Mouse (Mus musculus) liver, embryonic 16.5 days (tissue): ENCODE data around the gene Pappa. TPM values are rescaled to one million over a fixed set of nuclear protein-coding genes. Genes with fewer than 3 reads are reported as not detected.

Source experiments
- ATAC-seq: fragments of 200-750 bp; cut with Nextera tagmentation; 2 replicates; pipeline ENCODE4 v1.8.0; 2017; ENCODE audit warnings: low read depth, mild to moderate bottlenecking, moderate number of reproducible peaks, moderate library complexity
- H3K27ac ChIP-seq: fragments of 300-500 bp; sonication (generic); 2 replicates; pipeline ENCODE4 v1.5.1; 2014; ENCODE audit warnings: mild to moderate bottlenecking, low read length
- H3K27me3 ChIP-seq: fragments of 300-500 bp; sonication (generic); 2 replicates; pipeline ENCODE4 v1.6.1; 2014; ENCODE audit warnings: low read depth, low read length, mixed read lengths; ENCODE audit not compliant: control insufficient read depth, insufficient read depth
- H3K36me3 ChIP-seq: fragments of 300-500 bp; sonication (generic); 2 replicates; pipeline ENCODE4 v1.6.1; 2014; ENCODE audit warnings: mild to moderate bottlenecking; ENCODE audit not compliant: control insufficient read depth, insufficient read depth
- H3K4me1 ChIP-seq: fragments of 300-500 bp; sonication (generic); 2 replicates; pipeline ENCODE4 v1.6.1; 2014; ENCODE audit warnings: low read depth, low read length, mixed read lengths; ENCODE audit not compliant: control insufficient read depth
- H3K4me2 ChIP-seq: fragments of 300-500 bp; sonication (generic); 2 replicates; pipeline ENCODE4 v1.6.1; 2014; ENCODE audit warnings: low read depth, low read length, mixed read lengths
- H3K4me3 ChIP-seq: fragments of 300-500 bp; sonication (generic); 2 replicates; pipeline ENCODE4 v1.5.1; 2014; ENCODE audit warnings: low read depth, mild to moderate bottlenecking, low read length
- H3K9ac ChIP-seq: fragments of 300-500 bp; sonication (generic); 2 replicates; pipeline ENCODE4 v1.6.1; 2014; ENCODE audit warnings: low read depth, low read length
- H3K9me3 ChIP-seq: fragments of 300-500 bp; sonication (generic); replicated peaks from 2 replicates; pipeline ENCODE4 v1.6.1; 2016; ENCODE audit warnings: low read length; ENCODE audit not compliant: control insufficient read depth
- WGBS: fragments of 180-500 bp; shearing (Covaris S2); extraction: QIAGEN DNeasy Blood & Tissue Kit; methylation state at CpG from one replicate; pipeline ENCODE4 v1.1.7; 2014; ENCODE audit not compliant: insufficient replicate concordance; 5-methylcytosine and 5-hydroxymethylcytosine counted together
- polyA plus RNA-seq: library from polyadenylated mRNA; unstranded; fragments of >200 nt; fragmentation: Nextera tagmentation; extraction: Ambion mirVana; gene quantifications from 2 replicates; pipeline ENCODE4 v1.2.1, GENCODE M21; 2015

The Pappa gene
- polyA plus RNA-seq, 1 experiment from 2014 or later, result 0.05 TPM

- Histone ChIP-seq H3K27me3 (no peaks in the 10 kb centered on the region), H3K4me1 (peaks cover 2% of the 10 kb centered on the region; the same call in 1 of the 2 replicates), H3K9ac (no peak overlapping the region), H3K4me3 (no peak overlapping the region), H3K27ac (no peak overlapping the region), H3K36me3 (no peaks in the 10 kb centered on the region), H3K9me3 (no peaks in the 10 kb centered on the region), H3K4me2 (no peak overlapping the region)
- ATAC-seq, result no peak
- 44% methylated on average over 1 of the region's 1 CpGs for WGBS
Observed at GRCm38 (mm10) chr4:65295741-65296140, 171.8 kb downstream of the Pappa start.

- ATAC-seq, result no peak
- Histone ChIP-seq H3K4me2 (no peak overlapping the region), H3K36me3 (no peaks in the 10 kb centered on the region), H3K4me3 (no peak overlapping the region), H3K4me1 (peaks cover 2% of the 10 kb centered on the region; the same call in 1 of the 2 replicates), H3K27ac (no peak overlapping the region), H3K27me3 (no peaks in the 10 kb centered on the region), H3K9me3 (no peaks in the 10 kb centered on the region), H3K9ac (no peak overlapping the region)
- whole genome bisulfite sequencing, result 63% methylated on average over 7 of the region's 7 CpGs
Observed at GRCm38 (mm10) chr4:65296356-65296967, 172.5 kb downstream of the Pappa start.

- H3K27me3 ChIP-seq, result no peaks in the 10 kb centered on the region
Observed at GRCm38 (mm10) chr4:65296968-65297499, 173.1 kb downstream of the Pappa start.

DNA sequence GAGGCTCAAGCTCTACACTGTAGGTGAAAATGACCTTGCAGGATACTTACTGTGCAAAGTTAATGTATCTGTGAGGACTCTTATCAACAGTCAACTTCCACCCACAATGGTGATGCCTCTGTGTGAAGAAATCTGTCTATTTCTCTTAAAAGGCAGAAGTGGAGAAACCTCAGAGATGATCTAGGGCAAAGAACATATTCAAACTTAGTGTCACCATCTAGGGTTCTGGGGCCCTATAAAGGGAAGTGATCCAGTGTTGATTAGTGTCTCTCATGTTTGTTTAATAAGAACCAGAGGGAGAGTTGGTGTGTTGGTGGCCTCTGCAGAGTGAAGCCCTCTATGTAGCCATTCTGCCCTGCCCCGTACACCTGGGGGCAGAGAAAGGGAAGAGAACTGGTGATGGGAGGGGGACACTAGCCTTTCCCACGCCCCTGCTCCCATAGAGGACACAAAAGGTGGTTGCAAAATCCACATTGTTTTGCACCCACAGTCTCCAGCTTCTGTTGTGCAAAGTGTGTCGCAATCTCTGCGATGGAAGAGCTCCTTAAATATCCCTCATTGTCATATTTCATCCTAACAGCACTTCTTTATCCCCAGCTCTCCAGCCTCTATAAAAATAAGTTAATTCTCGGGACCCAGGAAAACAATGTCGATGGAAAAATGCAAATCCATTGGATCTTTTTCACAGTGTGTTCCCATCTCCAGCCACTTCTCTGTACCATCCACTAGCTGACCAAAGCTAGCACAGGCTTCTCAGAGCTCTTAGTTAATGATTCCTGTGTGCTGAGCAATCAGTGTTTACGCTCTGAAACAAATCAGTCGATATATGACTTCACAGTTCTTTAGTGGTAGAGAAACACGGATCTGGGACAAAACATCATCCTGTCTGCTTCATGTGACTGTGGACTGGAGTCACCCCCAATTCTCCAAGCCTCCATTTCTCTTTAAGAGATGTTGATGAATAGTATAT, 174.5 kb downstream of the Pappa start:
- Histone ChIP-seq H3K4me1 (peaks cover 2% of the 10 kb centered on the region; the same call in 1 of the 2 replicates), H3K4me3 (no peak overlapping the region), H3K36me3 (no peaks in the 10 kb centered on the region), H3K27me3 (no peaks in the 10 kb centered on the region), H3K27ac (peak overlapping the region; percentile 59), H3K9ac (no peak overlapping the region), H3K9me3 (no peaks in the 10 kb centered on the region), H3K4me2 (peak overlapping the region; percentile 2; the same call in 1 of the 2 replicates)
- ATAC-seq, result peak; percentile 87
- WGBS, result 49% methylated on average over 9 of the region's 9 CpGs

More at GRCm38 (mm10) chr4:65296968-65297499, 173.1 kb downstream of the Pappa start:
- Histone ChIP-seq H3K9me3 (no peaks in the 10 kb centered on the region), H3K9ac (no peak overlapping the region), H3K27ac (no peak overlapping the region), H3K4me3 (no peak overlapping the region), H3K4me2 (no peak overlapping the region), H3K4me1 (peaks cover 2% of the 10 kb centered on the region; the same call in 1 of the 2 replicates), H3K36me3 (no peaks in the 10 kb centered on the region)
- ATAC-seq, result no peak
- 62% methylated on average over 13 of the region's 13 CpGs for WGBS

GRCm38 (mm10) chr4:65299365-65299764, 175.4 kb downstream of the Pappa start:
- WGBS, result 54% methylated on average over 1 of the region's 1 CpGs
- Histone ChIP-seq H3K36me3 (no peaks in the 10 kb centered on the region), H3K27ac (peak overlapping the region; percentile 59), H3K4me3 (no peak overlapping the region), H3K4me1 (peaks cover 2% of the 10 kb centered on the region; the same call in 1 of the 2 replicates), H3K9ac (no peak overlapping the region), H3K9me3 (no peaks in the 10 kb centered on the region), H3K27me3 (no peaks in the 10 kb centered on the region), H3K4me2 (no peak overlapping the region)
- ATAC-seq, result no peak

GRCm38 (mm10) chr4:65300431-65300830, 176.5 kb downstream of the Pappa start:
- Histone ChIP-seq H3K36me3 (no peaks in the 10 kb centered on the region), H3K27ac (no peak overlapping the region), H3K4me1 (peaks cover 2% of the 10 kb centered on the region; the same call in 1 of the 2 replicates), H3K4me2 (no peak overlapping the region), H3K27me3 (no peaks in the 10 kb centered on the region), H3K9me3 (no peaks in the 10 kb centered on the region), H3K9ac (no peak overlapping the region), H3K4me3 (no peak overlapping the region)
- 60% methylated on average over 3 of the region's 3 CpGs for WGBS
- ATAC-seq, result no peak

GRCm38 (mm10) chr4:65302666-65303065, 178.7 kb downstream of the Pappa start:
- Histone ChIP-seq H3K27me3 (no peaks in the 10 kb centered on the region), H3K4me1 (peaks cover 2% of the 10 kb centered on the region; the same call in 1 of the 2 replicates), H3K9ac (no peak overlapping the region), H3K4me2 (no peak overlapping the region), H3K27ac (no peak overlapping the region), H3K4me3 (no peak overlapping the region), H3K9me3 (no peaks in the 10 kb centered on the region), H3K36me3 (no peaks in the 10 kb centered on the region)
- ATAC-seq, result peak; percentile 41
- WGBS, result 33% methylated on average over 3 of the region's 3 CpGs

- Histone ChIP-seq H3K4me1 (no peaks in the 10 kb centered on the region), H3K36me3 (no peaks in the 10 kb centered on the region), H3K4me3 (no peak overlapping the region), H3K9ac (no peak overlapping the region), H3K4me2 (no peak overlapping the region), H3K27me3 (no peaks in the 10 kb centered on the region), H3K9me3 (no peaks in the 10 kb centered on the region), H3K27ac (no peak overlapping the region)
- no peak for ATAC-seq
- 51% methylated on average over 10 of the region's 10 CpGs for WGBS
Observed at GRCm38 (mm10) chr4:65317877-65318525, 194.0 kb downstream of the Pappa start.
